Mouse (Mus musculus) liver, postnatal 0 days (tissue): ENCODE results near the gene Klhl40.

ENCODE experiments used
- CTCF ChIP-seq: sonication (generic); IDR thresholded peaks from 2 replicates; pipeline ENCODE4 v1.5.1; 2016; ENCODE audit warnings: antibody characterized with exemption, low read depth
- EP300 ChIP-seq: IDR thresholded peaks from 2 replicates; pipeline ENCODE4 v1.6.1; 2016; ENCODE audit warnings: antibody characterized with exemption, low read depth, mild to moderate bottlenecking

DNA sequence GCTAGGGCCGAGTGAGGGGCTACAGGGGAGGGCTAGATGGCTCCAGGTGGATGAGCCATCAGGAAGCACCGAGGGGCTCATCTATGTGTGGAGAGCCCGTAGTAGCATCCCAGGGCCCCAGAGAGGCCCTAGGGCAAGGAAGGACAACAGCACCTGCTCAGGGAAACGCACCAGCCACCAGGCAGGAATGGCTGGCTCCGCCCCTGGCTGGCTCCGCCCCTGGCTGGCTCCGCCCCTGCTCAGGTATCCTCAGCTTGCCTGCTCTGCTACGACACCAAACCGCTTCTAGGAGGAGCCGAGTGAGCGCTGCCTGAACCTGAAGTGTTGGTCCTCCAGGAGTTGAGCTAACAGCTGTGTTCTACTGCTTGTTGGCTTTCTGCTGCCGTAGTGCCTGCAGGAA, 20.3 kb downstream of the Klhl40 start:
- TF ChIP-seq CTCF (no peak), EP300 (no peak)
